Mouse (Mus musculus) kidney, embryonic 15.5 days (tissue): Measurements from ENCODE around the gene Sdad1. TPM values are rescaled to one million over a fixed set of nuclear protein-coding genes. Genes with fewer than 3 reads are reported as not detected.

Source experiments
- ATAC-seq: fragments of 200-750 bp; cut with Nextera tagmentation; replicated peaks from 2 replicates; pipeline ENCODE4 v1.8.0; 2017; ENCODE audit warnings: moderate TSS enrichment; ENCODE audit not compliant: low FRiP score
- H3K27ac ChIP-seq: fragments of 300-500 bp; sonication (generic); 2 replicates; pipeline ENCODE4 v1.5.1; 2015; ENCODE audit warnings: mild to moderate bottlenecking, inconsistent platforms
- H3K27me3 ChIP-seq: fragments of 300-500 bp; sonication (generic); 2 replicates; pipeline ENCODE4 v1.6.1; 2015; ENCODE audit warnings: inconsistent platforms
- H3K36me3 ChIP-seq: fragments of 300-500 bp; sonication (generic); 2 replicates; pipeline ENCODE4 v1.6.1; 2015; ENCODE audit warnings: inconsistent platforms
- H3K4me1 ChIP-seq: fragments of 300-500 bp; sonication (generic); 2 replicates; pipeline ENCODE4 v1.6.1; 2015; ENCODE audit warnings: inconsistent platforms
- H3K4me2 ChIP-seq: fragments of 300-500 bp; sonication (generic); 2 replicates; pipeline ENCODE4 v1.6.1; 2015; ENCODE audit warnings: moderate library complexity, mild to moderate bottlenecking, inconsistent platforms
- H3K4me3 ChIP-seq: fragments of 300-500 bp; sonication (generic); replicated peaks from 2 replicates; pipeline ENCODE4 v1.5.1; 2015; ENCODE audit warnings: mild to moderate bottlenecking, inconsistent platforms
- H3K9ac ChIP-seq: fragments of 300-500 bp; sonication (generic); 2 replicates; pipeline ENCODE4 v1.6.1; 2015; ENCODE audit warnings: mild to moderate bottlenecking, inconsistent platforms
- H3K9me3 ChIP-seq: fragments of 300-500 bp; sonication (generic); replicated peaks from 2 replicates; pipeline ENCODE4 v1.6.1; 2016; ENCODE audit warnings: inconsistent platforms
- WGBS: fragments of 180-500 bp; shearing (Covaris S2); methylation state at CpG from one replicate; pipeline ENCODE4 v1.1.7; 2015; ENCODE audit warnings: mixed read lengths; 5-methylcytosine and 5-hydroxymethylcytosine counted together
- polyA plus RNA-seq: library from polyadenylated mRNA; unstranded; fragments of >200 nt; fragmentation: Nextera tagmentation; extraction: Ambion mirVana; gene quantifications from 2 replicates; pipeline ENCODE4 v1.2.1, GENCODE M21; 2015

The Sdad1 gene
- polyA plus RNA-seq, 1 experiment from 2014 or later: 45.7 TPM

DNA sequence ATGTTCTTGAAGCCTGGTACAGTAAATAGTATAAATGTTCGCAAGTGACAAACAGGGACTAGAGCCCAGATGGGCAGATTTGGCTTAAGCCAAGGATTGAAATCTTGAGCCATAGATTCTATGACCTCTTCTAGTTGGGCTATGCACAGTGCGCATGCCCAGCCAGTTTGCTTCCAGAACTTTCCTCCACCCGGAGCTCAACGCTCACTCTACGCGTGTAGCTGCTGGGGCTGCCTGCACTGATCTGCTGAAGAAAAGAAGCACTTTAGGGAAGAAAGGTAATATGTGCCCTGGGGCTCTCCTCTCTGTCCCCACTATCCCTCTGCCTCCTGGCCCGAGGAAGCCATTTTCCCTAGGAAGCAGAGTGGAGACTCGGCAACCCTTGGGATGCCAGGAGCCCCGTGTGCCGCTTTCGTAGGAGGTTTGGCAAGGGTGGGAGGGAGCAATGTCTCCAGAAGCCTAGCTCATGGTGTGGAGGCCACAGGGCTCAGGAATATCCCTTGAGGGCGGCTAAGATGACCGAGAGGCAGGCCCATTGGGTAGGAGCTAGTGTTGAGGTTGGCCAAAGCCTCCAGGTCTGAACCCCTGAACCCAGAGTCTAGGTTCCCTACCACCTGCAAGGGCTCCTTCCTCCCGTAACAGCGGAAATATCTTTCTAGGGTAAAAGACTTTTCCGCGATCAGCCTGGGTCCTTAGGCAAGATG is 21.5 kb upstream of the Sdad1 start, which contains the start of gene Art3:
TSS of gene Art3 (plus strand) at position 193 of the 704 bp plus-strand sequence.
- ATAC-seq: no peak
- no peaks in the 10 kb centered on the region for H3K36me3 ChIP-seq
- H3K4me3 ChIP-seq: peak within 1 kb of the TSS; percentile 5; the same call in 1 of the 2 replicates
- 90% methylated on average over 17 of the region's 17 CpGs for WGBS
- H3K9me3 ChIP-seq: no peaks in the 10 kb centered on the region
- H3K27me3 ChIP-seq: no peaks in the 10 kb centered on the region
- H3K4me2 ChIP-seq: peak within 1 kb of the TSS; percentile 28
- no peak within 1 kb of the TSS for H3K9ac ChIP-seq
- H3K4me1 ChIP-seq: peaks cover 5% of the 10 kb centered on the region; the same call in 1 of the 2 replicates
- peak within 1 kb of the TSS; percentile 82 for H3K27ac ChIP-seq

DNA sequence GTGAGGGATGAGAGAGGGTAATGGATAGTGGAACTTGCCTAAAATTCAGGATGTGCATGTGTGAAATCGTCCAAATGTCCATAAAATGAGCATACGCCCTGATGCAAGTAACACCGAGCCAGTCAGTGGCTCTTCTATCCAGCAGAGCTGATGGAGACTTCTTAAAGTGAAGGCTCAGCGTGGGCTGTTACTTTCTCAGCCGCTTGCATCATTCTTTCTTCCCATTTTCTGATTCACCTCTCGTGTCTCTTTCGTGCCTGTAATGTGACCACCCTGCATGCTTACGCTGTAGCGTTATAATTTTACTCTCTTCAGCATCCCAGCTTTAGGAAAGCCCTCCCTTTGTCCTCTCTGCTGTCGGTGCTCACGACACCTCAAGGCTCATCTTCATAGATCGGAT is 20.8 kb upstream of the Sdad1 start:
- Histone ChIP-seq H3K9me3 (no peaks in the 10 kb centered on the region), H3K36me3 (no peaks in the 10 kb centered on the region), H3K4me3 (no peak overlapping the region), H3K27ac (no peak overlapping the region), H3K4me2 (no peak overlapping the region), H3K27me3 (no peaks in the 10 kb centered on the region), H3K9ac (no peak overlapping the region), H3K4me1 (peaks cover 5% of the 10 kb centered on the region; the same call in 1 of the 2 replicates)
- 90% methylated on average over 12 of the region's 12 CpGs for WGBS
- no peak for ATAC-seq

DNA sequence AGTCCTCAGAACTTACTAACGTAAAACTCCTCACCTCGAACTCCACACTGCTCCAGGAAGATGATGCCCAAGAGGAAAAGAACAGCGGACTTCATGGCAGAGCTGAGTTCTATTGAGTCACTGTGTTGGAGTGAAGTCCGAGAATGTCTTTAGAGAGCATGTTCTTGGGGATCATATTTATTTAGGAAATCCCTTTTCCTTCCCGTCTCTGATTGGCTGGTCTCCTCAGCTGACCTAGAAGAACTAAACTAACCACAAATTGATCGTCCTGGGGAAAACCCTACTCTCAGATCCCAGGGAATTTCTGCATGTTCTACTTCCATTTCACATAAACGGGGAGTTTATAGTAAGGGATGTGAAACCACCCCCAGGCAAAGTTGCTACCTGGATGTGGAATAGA is 17.6 kb upstream of the Sdad1 start, which contains the start of gene Cxcl9:
TSS of gene Cxcl9 (minus strand) at position 151 of the 400 bp plus-strand sequence.
- Histone ChIP-seq H3K9me3 (no peaks in the 10 kb centered on the region), H3K9ac (no peak within 1 kb of the TSS), H3K4me2 (no peak within 1 kb of the TSS), H3K27me3 (no peaks in the 10 kb centered on the region), H3K4me1 (peaks cover 5% of the 10 kb centered on the region; the same call in 1 of the 2 replicates), H3K36me3 (no peaks in the 10 kb centered on the region), H3K27ac (no peak within 1 kb of the TSS), H3K4me3 (no peak within 1 kb of the TSS)
- 80% methylated on average over 7 of the region's 7 CpGs for WGBS
- no peak for ATAC-seq

DNA sequence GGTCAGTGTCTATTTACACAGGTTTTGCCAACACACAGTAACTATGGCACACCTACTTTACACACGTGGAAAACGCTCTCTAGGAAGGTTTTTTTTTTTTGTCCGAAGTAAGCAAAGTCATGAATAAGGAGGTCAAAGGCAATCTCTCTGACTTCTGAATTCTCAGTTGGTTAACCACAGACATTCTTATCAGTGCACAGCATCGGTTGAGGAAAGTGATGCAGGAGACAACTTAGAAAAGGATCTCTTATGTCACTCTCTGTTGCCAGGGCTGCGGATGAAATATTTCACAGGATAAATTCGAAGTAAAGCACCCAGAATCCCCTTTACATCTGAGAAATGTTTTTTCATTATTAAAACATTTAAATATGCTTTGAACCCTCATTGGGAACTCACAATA is 17.1 kb upstream of the Sdad1 start:
- H3K9me3 ChIP-seq: no peaks in the 10 kb centered on the region
- 76% methylated on average over 6 of the region's 6 CpGs for WGBS

DNA sequence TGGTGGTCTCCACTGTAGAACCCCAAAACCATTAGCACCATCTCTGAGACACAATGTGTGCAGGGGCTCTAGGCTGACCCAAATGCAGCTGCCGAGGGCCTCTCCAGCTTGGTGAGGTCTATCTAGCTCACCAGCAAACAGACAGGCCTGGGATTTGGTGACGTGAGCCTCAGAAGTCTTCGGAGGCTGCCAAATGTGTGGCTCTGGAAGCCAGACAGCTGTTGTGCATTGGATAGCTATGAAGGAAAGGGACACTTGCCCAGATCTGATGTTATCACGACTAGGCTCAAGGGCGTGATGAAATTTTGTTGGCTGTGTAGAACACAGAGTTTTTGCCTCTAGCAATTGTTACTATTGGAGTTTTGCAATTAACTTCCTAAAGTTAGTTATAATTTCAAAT is 13.0 kb upstream of the Sdad1 start:
- H3K27me3 ChIP-seq: no peaks in the 10 kb centered on the region
- ATAC-seq: no peak
- no peak overlapping the region for H3K4me2 ChIP-seq
- no peaks in the 10 kb centered on the region for H3K9me3 ChIP-seq
- peaks cover 7% of the 10 kb centered on the region for H3K4me1 ChIP-seq
- no peak overlapping the region for H3K4me3 ChIP-seq
- no peak overlapping the region for H3K9ac ChIP-seq
- WGBS: 54% methylated on average over 5 of the region's 5 CpGs
- no peaks in the 10 kb centered on the region for H3K36me3 ChIP-seq
- no peak overlapping the region for H3K27ac ChIP-seq

More for the DNA sequence above, 17.1 kb upstream of the Sdad1 start:
- no peak for ATAC-seq
- no peaks in the 10 kb centered on the region for H3K27me3 ChIP-seq
- H3K9ac ChIP-seq: no peak overlapping the region
- H3K36me3 ChIP-seq: no peaks in the 10 kb centered on the region
- no peak overlapping the region for H3K27ac ChIP-seq
- no peak overlapping the region for H3K4me3 ChIP-seq
- no peak overlapping the region for H3K4me2 ChIP-seq
- H3K4me1 ChIP-seq: peaks cover 5% of the 10 kb centered on the region; the same call in 1 of the 2 replicates

DNA sequence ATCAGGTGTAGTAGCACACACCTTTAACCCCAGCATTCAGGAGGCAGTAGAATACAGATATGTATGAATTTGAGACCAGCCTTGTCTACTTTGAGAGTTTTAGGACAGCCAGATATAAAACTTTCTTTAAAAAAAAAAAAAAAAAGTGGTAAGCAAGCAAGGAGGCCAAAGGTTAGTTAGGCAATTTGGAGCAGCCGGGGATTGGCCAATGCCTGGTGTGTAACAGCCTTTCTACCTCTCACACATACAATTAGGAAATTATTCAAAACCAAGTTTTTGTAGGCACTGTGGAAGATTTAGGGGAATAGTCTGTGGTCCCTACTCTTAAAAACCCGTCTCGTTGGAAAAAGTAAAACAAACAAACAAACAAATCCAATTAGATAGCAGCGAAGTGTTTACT is 12.3 kb upstream of the Sdad1 start:
- no peak overlapping the region for H3K4me3 ChIP-seq
- H3K9ac ChIP-seq: no peak overlapping the region
- H3K4me1 ChIP-seq: peaks cover 7% of the 10 kb centered on the region
- WGBS: 73% methylated on average over 4 of the region's 4 CpGs
- no peak overlapping the region for H3K27ac ChIP-seq
- no peaks in the 10 kb centered on the region for H3K9me3 ChIP-seq
- H3K36me3 ChIP-seq: no peaks in the 10 kb centered on the region
- no peaks in the 10 kb centered on the region for H3K27me3 ChIP-seq
- ATAC-seq: no peak
- H3K4me2 ChIP-seq: no peak overlapping the region

DNA sequence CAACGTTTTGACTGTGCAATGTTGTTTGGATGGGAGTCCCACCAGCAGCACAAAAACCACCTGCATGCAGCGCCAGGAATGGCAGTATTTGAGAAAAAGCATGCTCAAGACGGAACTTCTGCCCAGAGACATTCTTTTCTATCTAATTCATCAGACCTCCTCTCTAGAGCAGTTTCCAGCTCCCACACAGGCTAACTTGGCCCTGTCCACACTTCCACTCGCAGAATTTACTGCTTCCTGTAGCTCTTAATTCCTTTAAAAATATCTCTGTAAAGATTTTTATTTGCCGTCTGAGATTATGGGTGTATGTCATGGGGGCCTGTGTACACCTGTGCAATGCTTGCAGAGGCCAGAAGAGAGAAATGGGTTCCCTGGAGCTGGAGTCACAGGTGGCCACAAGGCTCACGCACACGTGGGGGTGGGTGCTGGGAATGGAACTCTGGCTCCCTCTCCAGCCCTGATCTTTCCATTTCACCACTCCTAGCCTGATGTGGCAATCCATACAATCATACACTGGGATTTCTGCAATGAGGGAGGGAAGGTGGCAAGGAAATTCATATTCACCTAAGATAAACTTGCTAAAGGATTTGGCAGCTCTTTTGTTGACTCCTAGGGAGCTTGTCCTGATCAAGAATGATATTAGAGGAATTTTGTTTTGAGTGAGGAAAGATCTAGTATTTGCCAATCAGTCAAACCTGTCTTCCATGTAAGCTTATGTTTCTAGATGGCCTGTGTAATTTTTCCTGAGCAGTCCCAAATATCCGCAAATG is 11.5 kb upstream of the Sdad1 start:
- Histone ChIP-seq H3K4me2 (0 out of 2 replicates have a peak overlapping the region, but pooled peaks have one; percentile 8), H3K36me3 (no peaks in the 10 kb centered on the region), H3K27me3 (no peaks in the 10 kb centered on the region), H3K4me3 (no peak overlapping the region), H3K9me3 (no peaks in the 10 kb centered on the region), H3K27ac (no peak overlapping the region), H3K4me1 (peaks cover 7% of the 10 kb centered on the region), H3K9ac (no peak overlapping the region)
- WGBS: 47% methylated on average over 8 of the region's 8 CpGs
- ATAC-seq: no peak; the same call in 1 of the 2 replicates

DNA sequence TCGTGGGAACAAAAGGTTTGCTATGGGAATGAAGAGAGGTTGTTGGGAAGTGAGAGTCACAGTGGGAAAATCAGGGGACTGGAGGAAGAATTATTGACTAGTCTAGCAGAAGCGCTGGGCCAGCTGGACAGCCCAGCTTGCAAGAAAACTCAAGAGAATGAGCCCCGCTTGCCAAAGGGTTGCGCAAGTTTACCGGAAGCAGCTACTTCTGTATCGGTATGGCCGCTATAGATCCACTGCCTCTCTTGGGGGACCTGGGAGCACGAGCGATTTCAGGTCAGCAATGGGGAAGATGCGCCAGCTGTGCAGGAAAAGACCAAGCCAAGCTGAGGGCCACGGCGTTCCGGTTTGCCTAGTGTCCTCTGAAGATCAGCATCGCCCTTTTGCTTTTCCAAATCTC is 8.3 kb upstream of the Sdad1 start:
- WGBS: 87% methylated on average over 14 of the region's 14 CpGs
- Histone ChIP-seq H3K9me3 (no peaks in the 10 kb centered on the region), H3K36me3 (no peaks in the 10 kb centered on the region), H3K4me1 (peaks cover 7% of the 10 kb centered on the region), H3K4me3 (no peak overlapping the region), H3K9ac (no peak overlapping the region), H3K27ac (no peak overlapping the region), H3K4me2 (no peak overlapping the region), H3K27me3 (no peaks in the 10 kb centered on the region)
- no peak for ATAC-seq

DNA sequence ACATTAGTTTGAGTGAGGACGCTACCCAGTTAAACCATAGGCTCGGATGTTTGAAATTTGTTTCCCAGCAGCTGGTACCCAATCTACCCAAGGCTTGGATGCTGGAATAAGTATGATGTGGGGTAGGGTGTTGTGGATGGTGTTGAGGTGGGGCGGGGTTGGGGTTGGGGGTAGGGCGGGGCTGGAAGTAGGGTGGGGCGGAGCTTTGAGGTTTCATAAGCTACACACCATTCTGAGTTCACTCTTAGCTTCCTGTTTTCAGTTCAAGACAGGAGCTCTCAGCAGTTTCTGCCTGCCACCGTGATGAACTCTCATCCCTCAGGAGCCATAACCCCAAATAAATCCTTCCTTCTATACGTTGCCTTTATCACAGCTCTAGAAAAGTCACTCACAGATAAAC is 7.8 kb upstream of the Sdad1 start:
- no peak overlapping the region for H3K9ac ChIP-seq
- no peak overlapping the region for H3K4me2 ChIP-seq
- H3K9me3 ChIP-seq: no peaks in the 10 kb centered on the region
- H3K27ac ChIP-seq: no peak overlapping the region
- no peak overlapping the region for H3K4me3 ChIP-seq
- H3K4me1 ChIP-seq: peaks cover 7% of the 10 kb centered on the region
- no peaks in the 10 kb centered on the region for H3K27me3 ChIP-seq
- no peaks in the 10 kb centered on the region for H3K36me3 ChIP-seq
- no peak for ATAC-seq
- 73% methylated on average over 7 of the region's 7 CpGs for WGBS

DNA sequence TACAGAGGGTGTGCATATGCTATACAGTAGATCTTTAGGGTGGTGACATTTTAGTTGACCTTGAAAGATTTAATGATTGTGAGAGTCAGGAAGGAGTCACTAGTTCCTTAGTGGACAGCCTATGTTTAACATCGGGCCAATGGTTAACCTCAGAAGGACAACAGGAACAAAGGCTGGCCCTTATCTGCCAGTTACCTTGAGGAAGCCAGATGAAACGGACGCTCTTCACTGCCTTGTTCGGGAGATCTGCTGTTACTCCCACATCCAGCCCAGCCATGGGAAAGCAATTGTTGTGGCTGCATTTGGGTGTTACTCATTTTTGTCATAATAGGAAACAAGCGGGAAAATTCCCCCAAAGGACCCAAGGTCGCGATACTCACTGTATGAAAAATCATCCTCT is 3.5 kb upstream of the Sdad1 start:
- Histone ChIP-seq H3K4me2 (no peak overlapping the region), H3K27ac (no peak overlapping the region), H3K9me3 (no peaks in the 10 kb centered on the region), H3K9ac (no peak overlapping the region), H3K27me3 (no peaks in the 10 kb centered on the region), H3K36me3 (no peaks in the 10 kb centered on the region), H3K4me3 (no peak overlapping the region), H3K4me1 (peaks cover 7% of the 10 kb centered on the region)
- no peak for ATAC-seq
- 65% methylated on average over 7 of the region's 7 CpGs for WGBS

DNA sequence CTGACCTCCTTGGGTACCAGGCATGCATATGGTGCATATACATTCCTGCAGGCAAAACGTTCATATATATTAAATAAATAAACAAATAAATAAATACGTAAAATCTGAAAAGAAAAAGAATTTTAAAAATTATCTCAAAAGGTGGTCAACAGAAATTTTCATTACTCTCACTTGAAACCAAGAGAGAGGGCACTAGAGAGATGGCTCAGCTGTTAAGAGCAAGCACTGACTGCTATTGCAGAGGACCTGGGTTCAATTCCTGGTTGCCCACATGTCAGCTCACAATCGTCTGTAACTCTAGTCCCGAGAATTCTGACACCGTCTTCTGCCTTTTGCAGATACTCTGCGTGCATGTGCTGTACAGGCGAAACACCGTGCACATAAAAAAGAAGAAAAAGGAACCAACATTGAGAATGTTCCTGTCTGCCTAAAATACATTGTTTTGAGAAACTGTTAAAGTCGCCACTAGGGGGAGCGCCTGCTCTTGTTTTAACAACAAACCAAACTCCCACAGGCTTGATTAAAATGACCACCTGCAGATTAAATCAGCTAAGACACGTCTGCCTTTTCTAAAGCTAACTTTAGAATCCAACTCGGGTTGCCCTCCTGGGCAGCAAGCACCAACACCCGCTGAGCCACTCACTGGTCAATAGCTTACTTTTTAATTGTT is 1.9 kb upstream of the Sdad1 start:
- Histone ChIP-seq H3K27ac (no peak overlapping the region), H3K9ac (no peak overlapping the region), H3K9me3 (no peaks in the 10 kb centered on the region), H3K36me3 (no peaks in the 10 kb centered on the region), H3K4me2 (no peak overlapping the region), H3K4me1 (peaks cover 17% of the 10 kb centered on the region), H3K27me3 (no peaks in the 10 kb centered on the region), H3K4me3 (no peak overlapping the region)
- no peak for ATAC-seq
- 13% methylated on average over 13 of the region's 13 CpGs for WGBS

DNA sequence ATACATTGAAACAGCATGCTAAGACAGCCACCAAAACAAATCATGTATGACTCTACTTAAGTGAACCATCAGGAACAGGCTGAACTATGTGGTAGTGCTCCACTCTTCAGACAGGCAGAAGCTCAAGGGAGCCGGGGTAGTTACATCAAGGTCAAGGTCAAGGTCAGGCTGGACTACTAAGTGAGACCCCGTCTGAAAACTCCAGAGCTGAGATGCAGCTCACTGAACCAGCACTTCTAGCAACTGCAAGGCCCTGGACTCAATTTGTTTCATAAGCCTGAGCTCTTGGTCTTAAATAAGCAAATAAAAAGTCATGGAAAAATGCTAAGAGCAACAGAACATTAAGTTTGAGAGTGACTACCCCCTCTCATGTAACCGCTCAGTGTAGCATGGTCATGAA is 6.0 kb downstream of the Sdad1 start:
- Histone ChIP-seq H3K9me3 (no peaks in the 10 kb centered on the region), H3K4me3 (no peak overlapping the region), H3K4me2 (no peak overlapping the region), H3K36me3 (peaks cover 74% of the 10 kb centered on the region), H3K27me3 (no peaks in the 10 kb centered on the region), H3K9ac (no peak overlapping the region), H3K4me1 (peaks cover 14% of the 10 kb centered on the region), H3K27ac (no peak overlapping the region)
- WGBS: 67% methylated on average over 3 of the region's 3 CpGs
- ATAC-seq: no peak
